Mouse (Mus musculus) ES-Bruce4 (cell line): ENCODE results near the gene Gm1604a.
"Not testable (repeated sequence)": the region's sequence is repeated elsewhere in the genome, so short reads cannot be mapped to it uniquely, and the experiment has no call there.

Experiments used
- CTCF ChIP-seq: IDR thresholded peaks from one replicate; pipeline ENCODE4 v1.8.1; 2011; ENCODE audit warnings: low read depth, low read length
- EP300 ChIP-seq: IDR thresholded peaks from 2 replicates; pipeline ENCODE4 v1.6.1; 2011; ENCODE audit warnings: low read depth, low read length; ENCODE audit not compliant: insufficient read depth

DNA sequence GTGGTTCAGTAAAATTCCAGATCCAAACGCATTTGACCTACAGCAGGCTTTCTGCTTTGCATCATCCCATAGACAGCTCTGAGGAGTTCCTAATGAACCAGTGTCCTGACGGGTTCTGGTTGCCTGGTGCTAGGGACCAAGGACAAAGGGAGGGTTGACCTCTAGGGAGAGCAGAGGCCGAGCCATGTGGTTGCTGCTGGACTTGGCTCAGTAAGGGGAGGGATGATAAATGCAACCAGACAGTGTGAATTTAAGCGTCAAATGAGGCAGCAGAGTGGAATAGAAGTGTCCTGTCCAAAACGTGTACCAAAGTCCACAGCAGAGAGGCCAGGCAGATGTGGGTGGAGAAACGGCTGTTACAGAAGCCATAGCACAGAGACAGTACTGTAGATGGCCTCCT lies 29.9 kb upstream of the Gm1604a start:
- TF ChIP-seq CTCF, EP300: not testable (repeated sequence)
